Mouse (Mus musculus) kidney, adult 9 months (tissue): ENCODE results near the gene Pvr.

Source experiments
- DNase-seq: peaks from one replicate; pipeline ENCODE4 v3.0.0; 2022

Pvr gene

GRCm38 (mm10) chr7:19920506-19921261, at the start of gene Pvr:
Gene Pvr (minus strand): TSS chr7:19921160.
- DNase-seq, result peak; percentile 87

GRCm38 (mm10) chr7:19970196-19970595, 49.2 kb upstream of the Pvr start:
- DNase-seq, result no peak

GRCm38 (mm10) chr7:19969541-19970090, 48.7 kb upstream of the Pvr start:
- DNase-seq, result no peak

GRCm38 (mm10) chr7:19969106-19969505, 48.1 kb upstream of the Pvr start:
- DNase-seq, result no peak

GRCm38 (mm10) chr7:19964985-19965579, 44.1 kb upstream of the Pvr start, which contains the start of gene Ceacam20:
Gene Ceacam20 (plus strand): TSS chr7:19965412.
- DNase-seq, result peak; percentile 49

GRCm38 (mm10) chr7:19962423-19962822, 41.5 kb upstream of the Pvr start:
- DNase-seq, result no peak

GRCm38 (mm10) chr7:19956341-19956781, 35.4 kb upstream of the Pvr start:
- peak; percentile 94 for DNase-seq

GRCm38 (mm10) chr7:19955861-19956260, 34.9 kb upstream of the Pvr start:
- no peak for DNase-seq

GRCm38 (mm10) chr7:19953054-19953453, 32.1 kb upstream of the Pvr start:
- DNase-seq, result no peak

- DNase-seq, result peak; percentile 66
Measured at GRCm38 (mm10) chr7:19952320-19952986, 31.5 kb upstream of the Pvr start.

GRCm38 (mm10) chr7:19950589-19950988, 29.6 kb upstream of the Pvr start, which contains the start of gene Igsf23:
Gene Igsf23 (minus strand): TSS chr7:19950756.
- DNase-seq, result no peak

- no peak for DNase-seq
Measured at GRCm38 (mm10) chr7:19949996-19950395, 29.0 kb upstream of the Pvr start.

GRCm38 (mm10) chr7:19948956-19949355, 28.0 kb upstream of the Pvr start:
- DNase-seq, result no peak

- no peak for DNase-seq
Measured at GRCm38 (mm10) chr7:19945821-19946515, 25.0 kb upstream of the Pvr start.

- DNase-seq, result no peak
Measured at GRCm38 (mm10) chr7:19945201-19945600, 24.2 kb upstream of the Pvr start.

GRCm38 (mm10) chr7:19944709-19945108, 23.7 kb upstream of the Pvr start:
- DNase-seq, result no peak

GRCm38 (mm10) chr7:19940256-19940655, 19.3 kb upstream of the Pvr start:
- DNase-seq, result peak; percentile 46

- peak; percentile 84 for DNase-seq
Measured at GRCm38 (mm10) chr7:19939555-19940235, 18.7 kb upstream of the Pvr start.

- DNase-seq, result no peak
Measured at GRCm38 (mm10) chr7:19937229-19937821, 16.4 kb upstream of the Pvr start.

- DNase-seq, result peak; percentile 61
Measured at GRCm38 (mm10) chr7:19935961-19936360, 15.0 kb upstream of the Pvr start.

GRCm38 (mm10) chr7:19935171-19935751, 14.3 kb upstream of the Pvr start:
- no peak for DNase-seq
